Mouse (Mus musculus): ENCODE measurements around the gene Best1. TPM values are rescaled to one million over a fixed set of nuclear protein-coding genes. Genes with fewer than 3 reads are reported as not detected.

The Best1 gene
- polyA plus RNA-seq, 1 experiment from 2014 or later: 2.5 TPM

DNA sequence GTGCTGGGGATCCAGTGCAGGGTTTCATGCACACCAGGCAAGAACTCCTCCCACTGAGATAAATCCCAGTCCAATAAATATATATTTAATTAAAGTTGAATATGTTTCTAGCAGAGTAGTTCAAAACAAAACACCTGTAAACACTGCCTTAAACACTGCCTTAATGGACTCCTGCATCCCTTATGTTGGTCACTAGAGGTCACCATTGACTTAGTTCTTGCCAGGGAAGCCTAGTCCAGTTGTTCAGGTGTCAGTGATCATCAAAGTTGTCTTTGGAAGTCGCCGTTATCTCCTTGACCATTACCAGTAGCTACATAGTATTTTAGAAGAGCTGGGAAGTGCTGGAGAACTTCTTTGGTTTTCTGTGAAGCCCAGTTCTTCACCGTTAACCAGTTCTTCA is 1.1 kb downstream of the Best1 start:
- no peak overlapping the region for H3K27ac ChIP-seq (replicated peaks; ENCODE audit: low read depth, low read length)
- no peak overlapping the region for H3K4me3 ChIP-seq (replicated peaks; ENCODE audit: low read depth, low read length)
- H3K36me3 ChIP-seq (ENCODE audit: control insufficient read depth, insufficient read depth, low read length): no peaks in the 10 kb centered on the region
- WGBS: 31% methylated on average over 3 of the region's 3 CpGs
- no peaks in the 10 kb centered on the region for H3K4me1 ChIP-seq (ENCODE audit: control insufficient read depth, insufficient read depth, low read length)
- no peaks in the 10 kb centered on the region for H3K9me3 ChIP-seq (ENCODE audit: control insufficient read depth, low read length)
- peak; percentile 78 for DNase-seq
- no peak for ATAC-seq (ENCODE audit: low FRiP score, low TSS enrichment)
- H3K27me3 ChIP-seq (ENCODE audit: control insufficient read depth, insufficient read depth, low read length): no peaks in the 10 kb centered on the region
- H3K9ac ChIP-seq (replicated peaks; ENCODE audit: low read length): no peak overlapping the region
- no peak overlapping the region for H3K4me2 ChIP-seq (ENCODE audit: low read length)

DNA sequence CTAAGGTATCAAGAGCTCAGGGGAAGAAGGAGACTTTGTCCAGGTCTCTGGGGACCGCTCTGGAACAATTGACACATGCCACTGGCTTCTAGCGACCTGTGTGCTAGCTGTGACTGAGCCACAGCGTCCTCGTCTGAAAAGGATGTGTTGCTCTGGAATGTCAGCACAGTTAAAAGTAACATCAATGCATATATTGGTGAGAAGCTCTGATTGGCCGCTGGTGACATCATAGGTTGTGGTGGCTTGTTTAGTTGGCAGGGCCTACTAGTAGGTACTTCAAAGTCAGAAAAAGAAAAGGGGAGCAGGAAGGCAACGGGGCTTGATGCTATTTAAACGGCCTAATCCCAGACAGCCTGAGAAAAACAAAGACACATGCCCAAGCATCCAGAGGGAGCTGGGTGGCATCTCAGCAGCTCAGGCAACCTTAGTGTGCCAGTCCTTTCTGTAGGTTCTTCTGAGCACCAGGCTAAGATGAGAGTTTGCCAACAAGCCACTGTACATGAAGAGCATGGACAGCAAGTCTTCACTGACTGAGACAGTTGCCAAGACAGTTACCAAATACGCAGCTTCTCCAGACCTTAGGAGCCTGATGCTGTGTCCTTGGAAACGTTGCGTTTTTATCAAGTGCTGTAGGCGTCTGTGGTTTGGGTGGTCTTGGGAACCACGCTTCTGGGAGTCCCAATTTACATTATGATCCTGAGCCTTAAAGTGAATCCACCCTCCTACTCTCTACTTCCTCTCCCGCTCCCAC is 2.5 kb downstream of the Best1 start:
- H3K4me3 ChIP-seq (replicated peaks; ENCODE audit: low read depth, low read length): no peak overlapping the region
- H3K4me1 ChIP-seq (ENCODE audit: control insufficient read depth, insufficient read depth, low read length): no peaks in the 10 kb centered on the region
- H3K9me3 ChIP-seq (ENCODE audit: control insufficient read depth, low read length): no peaks in the 10 kb centered on the region
- H3K4me2 ChIP-seq (ENCODE audit: low read length): no peak overlapping the region
- ATAC-seq (ENCODE audit: low FRiP score, low TSS enrichment): no peak
- H3K36me3 ChIP-seq (ENCODE audit: control insufficient read depth, insufficient read depth, low read length): no peaks in the 10 kb centered on the region
- no peak overlapping the region for H3K9ac ChIP-seq (replicated peaks; ENCODE audit: low read length)
- no peak for DNase-seq
- no peak overlapping the region for H3K27ac ChIP-seq (replicated peaks; ENCODE audit: low read depth, low read length)
- 69% methylated on average over 13 of the region's 13 CpGs for WGBS
- H3K27me3 ChIP-seq (ENCODE audit: control insufficient read depth, insufficient read depth, low read length): no peaks in the 10 kb centered on the region

DNA sequence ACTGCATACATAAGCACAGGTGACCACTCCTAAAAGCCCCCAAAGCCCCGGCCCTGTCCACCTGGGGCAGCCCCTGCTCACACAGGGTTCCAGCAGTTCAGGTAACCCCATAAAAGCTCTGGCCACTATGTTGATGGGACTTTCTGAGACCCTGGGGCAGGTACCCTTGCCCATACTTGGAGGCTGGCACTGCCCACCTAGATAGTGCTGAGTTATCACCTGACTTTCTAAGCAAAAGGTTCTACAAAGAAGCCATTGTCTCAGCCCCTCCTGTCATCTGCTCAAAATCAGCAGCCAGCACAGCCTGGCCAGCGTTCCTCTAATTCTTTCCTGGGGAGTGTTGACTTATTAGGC is 3.4 kb downstream of the Best1 start:
- WGBS: 83% methylated on average over 2 of the region's 2 CpGs
- ATAC-seq (ENCODE audit: low FRiP score, low TSS enrichment): no peak
- DNase-seq: no peak

DNA sequence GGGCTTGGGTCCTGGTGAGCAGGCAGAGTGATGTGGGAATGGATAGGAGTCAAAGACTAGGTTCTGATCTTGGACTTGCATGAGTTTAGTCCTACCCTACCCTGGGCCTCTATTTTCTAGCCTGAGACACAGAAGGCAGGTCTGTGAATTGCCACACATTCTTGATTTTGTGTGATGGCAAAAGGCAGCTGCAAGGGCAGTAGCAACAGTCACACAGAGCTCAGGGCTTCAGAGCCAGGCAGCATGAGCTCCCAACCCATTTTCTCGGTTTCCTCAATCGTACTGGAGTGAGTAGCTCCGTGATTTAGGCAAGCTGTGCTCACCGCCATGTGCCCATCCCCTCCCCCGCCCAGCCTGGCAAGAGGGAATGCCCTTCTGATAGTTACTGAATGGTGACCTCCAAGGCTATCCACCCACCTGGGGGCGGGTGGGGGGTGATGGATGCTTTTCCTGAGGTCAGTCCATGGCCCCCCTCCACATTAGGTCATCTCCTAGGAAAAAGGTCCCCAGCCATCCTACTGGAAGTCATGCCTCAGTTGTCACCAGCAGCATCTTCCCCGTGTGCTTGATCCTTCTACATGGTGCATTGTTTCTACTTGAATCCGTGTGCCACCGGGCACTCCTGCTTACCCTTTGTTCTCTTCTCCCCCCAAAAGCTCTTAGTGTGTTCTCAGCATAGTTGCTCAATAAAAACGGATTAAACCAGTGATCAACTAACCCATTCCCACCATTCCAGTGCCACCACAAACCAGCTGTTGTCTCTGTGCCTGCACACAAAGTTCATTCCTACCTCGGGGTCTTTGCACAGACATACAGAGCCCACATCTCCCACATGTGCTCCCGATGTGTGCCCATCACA is 4.0 kb downstream of the Best1 start:
- no peaks in the 10 kb centered on the region for H3K36me3 ChIP-seq (ENCODE audit: control insufficient read depth, insufficient read depth, low read length)
- H3K9me3 ChIP-seq (ENCODE audit: control insufficient read depth, low read length): no peaks in the 10 kb centered on the region
- ATAC-seq (ENCODE audit: low FRiP score, low TSS enrichment) (no peak), DNase-seq (no peak)
- 0 out of 2 replicates have a peak, but pooled peaks cover 4% of the 10 kb centered on the region for H3K4me1 ChIP-seq (ENCODE audit: control insufficient read depth, insufficient read depth, low read length)
- WGBS: 73% methylated on average over 12 of the region's 12 CpGs
- H3K9ac ChIP-seq (replicated peaks; ENCODE audit: low read length): no peak overlapping the region
- H3K4me3 ChIP-seq (replicated peaks; ENCODE audit: low read depth, low read length): no peak overlapping the region
- no peak overlapping the region for H3K27ac ChIP-seq (replicated peaks; ENCODE audit: low read depth, low read length)
- H3K4me2 ChIP-seq (ENCODE audit: low read length): no peak overlapping the region
- H3K27me3 ChIP-seq (ENCODE audit: control insufficient read depth, insufficient read depth, low read length): no peaks in the 10 kb centered on the region

More for the DNA sequence above, 3.4 kb downstream of the Best1 start:
- Histone ChIP-seq H3K9ac (replicated peaks; ENCODE audit: low read length) (no peak overlapping the region), H3K36me3 (ENCODE audit: control insufficient read depth, insufficient read depth, low read length) (no peaks in the 10 kb centered on the region), H3K4me3 (replicated peaks; ENCODE audit: low read depth, low read length) (no peak overlapping the region), H3K4me1 (ENCODE audit: control insufficient read depth, insufficient read depth, low read length) (no peaks in the 10 kb centered on the region), H3K9me3 (ENCODE audit: control insufficient read depth, low read length) (no peaks in the 10 kb centered on the region), H3K4me2 (ENCODE audit: low read length) (no peak overlapping the region), H3K27me3 (ENCODE audit: control insufficient read depth, insufficient read depth, low read length) (no peaks in the 10 kb centered on the region), H3K27ac (replicated peaks; ENCODE audit: low read depth, low read length) (no peak overlapping the region)

DNA sequence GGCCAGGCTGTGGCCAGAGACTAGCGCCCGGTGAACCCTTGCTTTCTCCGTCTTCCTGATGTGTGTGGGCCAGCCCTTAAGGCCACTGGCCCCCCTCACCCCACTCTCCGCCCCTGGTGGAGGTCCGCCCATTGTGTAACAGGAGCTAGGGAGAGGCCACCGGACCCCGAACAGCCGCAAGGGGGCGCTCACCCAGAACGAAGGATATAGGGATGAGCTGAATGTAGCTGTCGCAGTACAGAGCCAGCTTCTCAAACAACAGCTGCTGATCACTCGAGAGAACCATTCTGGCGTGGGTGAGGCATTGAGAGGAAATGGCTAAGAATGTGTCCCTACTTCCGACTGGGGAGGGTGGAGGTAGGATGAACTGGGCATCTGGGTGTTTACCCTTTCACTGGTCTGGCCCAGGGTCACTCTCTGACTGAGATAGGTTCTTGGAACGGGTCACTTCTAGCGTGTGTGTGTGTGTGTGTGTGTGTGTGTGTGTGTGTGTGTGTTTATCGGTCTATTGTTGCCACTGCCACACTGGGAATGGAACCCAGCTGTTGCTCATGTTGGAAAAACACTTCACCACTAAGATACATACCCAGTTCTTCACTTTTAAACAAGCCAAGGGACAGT is 8.3 kb downstream of the Best1 start:
- Histone ChIP-seq H3K9me3 (ENCODE audit: control insufficient read depth, low read length) (no peaks in the 10 kb centered on the region), H3K36me3 (ENCODE audit: control insufficient read depth, insufficient read depth, low read length) (no peaks in the 10 kb centered on the region), H3K27ac (replicated peaks; ENCODE audit: low read depth, low read length) (0 out of 2 replicates have a peak overlapping the region, but pooled peaks have one; percentile 37), H3K4me1 (ENCODE audit: control insufficient read depth, insufficient read depth, low read length) (0 out of 2 replicates have a peak, but pooled peaks cover 4% of the 10 kb centered on the region), H3K27me3 (ENCODE audit: control insufficient read depth, insufficient read depth, low read length) (no peaks in the 10 kb centered on the region), H3K4me2 (ENCODE audit: low read length) (peak overlapping the region; percentile 54), H3K4me3 (replicated peaks; ENCODE audit: low read depth, low read length) (peak overlapping the region; percentile 27), H3K9ac (replicated peaks; ENCODE audit: low read length) (peak overlapping the region; percentile 39)
- DNase-seq (peak; percentile 88), ATAC-seq (ENCODE audit: low FRiP score, low TSS enrichment) (peak; percentile 84)
- 5% methylated on average over 17 of the region's 17 CpGs for WGBS

DNA sequence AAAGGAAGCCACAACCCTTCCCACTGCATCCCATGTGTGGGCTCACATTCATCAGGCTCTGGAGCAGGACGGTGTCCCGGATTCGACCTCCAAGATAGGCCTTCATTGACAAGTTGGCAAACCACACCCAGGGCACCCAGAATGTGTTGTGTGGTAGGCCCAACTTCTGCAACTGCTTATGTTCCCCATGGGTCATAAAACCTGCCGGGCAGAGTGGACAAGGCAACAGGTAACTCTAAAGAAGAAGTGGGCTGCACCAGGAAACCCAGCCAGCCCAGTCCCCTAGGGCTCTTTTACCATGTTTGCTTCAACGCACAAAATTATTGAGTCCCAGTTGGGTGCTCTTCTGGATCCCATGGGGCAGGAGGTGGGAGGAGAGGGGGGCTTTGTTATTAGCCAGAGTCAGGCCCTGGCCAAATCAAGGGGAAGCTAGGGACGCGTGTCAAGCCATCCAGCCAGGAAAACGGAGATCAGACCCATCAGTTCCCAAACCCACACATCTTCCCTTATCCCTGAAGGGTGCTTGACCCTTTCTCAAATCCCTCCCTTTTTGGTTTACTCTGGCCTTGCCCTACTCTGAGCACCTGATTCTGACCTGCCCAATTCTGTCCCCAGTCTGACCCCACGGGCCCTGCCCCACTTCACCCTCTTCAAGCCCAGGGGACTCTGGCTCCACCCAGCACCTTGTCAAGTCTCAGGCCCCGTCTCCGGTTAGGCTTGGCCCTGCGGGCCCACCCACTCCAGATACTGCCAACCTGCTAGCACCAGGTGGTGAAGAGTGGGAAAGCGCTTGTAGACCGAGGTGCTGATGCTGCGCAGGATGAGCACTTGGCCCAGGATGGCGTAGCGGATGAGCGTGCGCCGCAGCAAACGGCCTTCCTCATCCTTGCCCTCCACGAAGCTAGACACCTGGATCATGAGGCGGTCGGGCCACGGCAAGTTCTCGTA is 9.1 kb downstream of the Best1 start:
- peak overlapping the region; percentile 54 for H3K4me2 ChIP-seq (ENCODE audit: low read length)
- peak overlapping the region; percentile 27 for H3K4me3 ChIP-seq (replicated peaks; ENCODE audit: low read depth, low read length)
- DNase-seq (no peak), ATAC-seq (ENCODE audit: low FRiP score, low TSS enrichment) (peak; percentile 51)
- H3K27me3 ChIP-seq (ENCODE audit: control insufficient read depth, insufficient read depth, low read length): no peaks in the 10 kb centered on the region
- no peaks in the 10 kb centered on the region for H3K9me3 ChIP-seq (ENCODE audit: control insufficient read depth, low read length)
- H3K4me1 ChIP-seq (ENCODE audit: control insufficient read depth, insufficient read depth, low read length): 0 out of 2 replicates have a peak, but pooled peaks cover 4% of the 10 kb centered on the region
- WGBS: 50% methylated on average over 26 of the region's 26 CpGs
- 0 out of 2 replicates have a peak overlapping the region, but pooled peaks have one; percentile 37 for H3K27ac ChIP-seq (replicated peaks; ENCODE audit: low read depth, low read length)
- no peaks in the 10 kb centered on the region; the same call in 1 of the 2 replicates for H3K36me3 ChIP-seq (ENCODE audit: control insufficient read depth, insufficient read depth, low read length)
- H3K9ac ChIP-seq (replicated peaks; ENCODE audit: low read length): peak overlapping the region; percentile 39

DNA sequence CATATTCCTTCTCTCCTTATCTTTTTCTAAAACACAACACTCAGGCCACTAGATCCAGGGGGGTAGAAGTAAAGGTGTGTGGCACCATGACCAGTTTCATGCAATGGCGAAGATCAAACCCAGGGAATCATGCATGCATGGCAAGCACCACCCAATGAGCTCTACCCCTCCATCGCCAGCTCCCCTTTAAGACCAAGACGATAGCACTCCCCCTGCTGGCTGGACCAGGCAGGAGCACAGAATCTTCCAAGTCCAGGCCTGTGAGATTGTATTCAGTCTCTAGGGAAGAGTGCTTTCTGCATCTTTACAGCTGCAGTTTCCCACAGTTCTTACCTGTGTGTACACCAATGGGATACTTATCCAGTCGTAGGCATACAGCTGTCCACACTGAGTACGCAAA is 10.1 kb downstream of the Best1 start:
- Histone ChIP-seq H3K27ac (replicated peaks; ENCODE audit: low read depth, low read length) (no peak overlapping the region), H3K4me1 (ENCODE audit: control insufficient read depth, insufficient read depth, low read length) (0 out of 2 replicates have a peak, but pooled peaks cover 4% of the 10 kb centered on the region), H3K36me3 (ENCODE audit: control insufficient read depth, insufficient read depth, low read length) (peaks cover 3% of the 10 kb centered on the region; the same call in 1 of the 2 replicates), H3K9ac (replicated peaks; ENCODE audit: low read length) (no peak overlapping the region), H3K4me2 (ENCODE audit: low read length) (no peak overlapping the region), H3K4me3 (replicated peaks; ENCODE audit: low read depth, low read length) (no peak overlapping the region), H3K27me3 (ENCODE audit: control insufficient read depth, insufficient read depth, low read length) (no peaks in the 10 kb centered on the region), H3K9me3 (ENCODE audit: control insufficient read depth, low read length) (no peaks in the 10 kb centered on the region)
- DNase-seq (peak; percentile 84), ATAC-seq (ENCODE audit: low FRiP score, low TSS enrichment) (no peak)
- WGBS: 19% methylated on average over 5 of the region's 5 CpGs

DNA sequence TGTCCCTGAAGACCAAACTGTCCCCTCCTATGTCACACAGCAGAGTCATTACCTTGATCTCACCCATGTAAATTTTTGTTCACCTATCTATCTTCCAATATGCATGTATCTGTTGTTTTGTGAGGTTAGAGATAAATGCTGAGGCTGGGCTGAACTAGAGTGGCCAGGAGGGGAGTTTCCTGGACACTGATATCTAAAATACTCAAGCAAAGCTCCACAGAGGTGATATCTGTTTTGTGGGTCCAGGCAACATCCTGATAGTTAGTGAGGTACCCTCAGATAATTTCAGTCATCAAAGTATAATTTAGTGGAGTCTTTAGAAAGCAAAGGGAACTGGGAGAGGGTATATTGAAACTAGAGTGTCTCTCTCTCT is 11.6 kb downstream of the Best1 start:
- Histone ChIP-seq H3K4me1 (ENCODE audit: control insufficient read depth, insufficient read depth, low read length) (0 out of 2 replicates have a peak, but pooled peaks cover 4% of the 10 kb centered on the region), H3K27ac (replicated peaks; ENCODE audit: low read depth, low read length) (no peak overlapping the region), H3K4me3 (replicated peaks; ENCODE audit: low read depth, low read length) (no peak overlapping the region), H3K27me3 (ENCODE audit: control insufficient read depth, insufficient read depth, low read length) (no peaks in the 10 kb centered on the region), H3K9me3 (ENCODE audit: control insufficient read depth, low read length) (no peaks in the 10 kb centered on the region), H3K9ac (replicated peaks; ENCODE audit: low read length) (no peak overlapping the region), H3K4me2 (ENCODE audit: low read length) (no peak overlapping the region), H3K36me3 (ENCODE audit: control insufficient read depth, insufficient read depth, low read length) (peaks cover 16% of the 10 kb centered on the region)
- no peak for DNase-seq
- ATAC-seq (ENCODE audit: low FRiP score, low TSS enrichment): no peak
